Mouse (Mus musculus): Measurements from ENCODE around the gene Mtor. TPM values are rescaled to one million over a fixed set of nuclear protein-coding genes. Genes with fewer than 3 reads are reported as not detected.

Gene Mtor
- total and polyA plus RNA-seq, 3 experiments: 10.5 to 28.6 (median 24.3) TPM

DNA sequence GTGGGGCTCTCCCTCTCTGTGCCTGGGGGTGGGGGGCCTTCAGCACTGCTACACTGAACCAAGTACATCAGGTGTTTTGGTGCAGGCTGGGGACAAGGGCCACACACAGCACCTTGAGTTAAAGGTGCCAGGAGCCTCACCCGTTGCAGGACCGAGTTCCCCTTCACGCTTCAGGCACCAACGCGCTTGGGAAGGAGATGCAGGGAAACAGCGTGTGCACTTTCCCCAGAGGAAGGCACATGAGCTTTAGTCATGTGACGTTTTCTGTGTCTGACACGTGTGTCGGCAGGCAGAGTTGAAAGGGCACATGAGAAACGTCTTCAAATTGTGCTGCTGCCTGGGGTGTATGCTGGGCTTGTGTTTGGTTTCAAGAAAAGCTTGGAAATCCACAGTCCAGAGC, 20.0 kb downstream of the Mtor start:
- in situ Hi-C loops (cut with MboI; ENCODE audit: low pct_ligation_motif_present, low pct_unique_long_range_greater_than_20kb, low sequenced_read_pairs): no loop called here
- dilution Hi-C loops (cut with MboI; ENCODE audit: extremely low pct_ligation_motif_present, extremely low pct_unique_long_range_greater_than_20kb, low sequenced_read_pairs): no loop called here
- Histone ChIP-seq H3K36me3 (replicated peaks in 1 of 2; ENCODE audit: control insufficient read depth in 1 of 2, insufficient read depth in 1 of 2, low read length in 1 of 2) (peaks cover 79 to 96% of the 10 kb centered on the region in 2 experiments), H3K27me3 (replicated peaks) (no peaks in the 10 kb centered on the region), H3K4me3 (replicated peaks in 1 of 3; ENCODE audit: low read depth in 2 of 3, low read length in 2 of 3, poor library complexity in 1 of 3) (no peak overlapping the region), H3K79me2 (replicated peaks; ENCODE audit: control insufficient read depth, extremely low read depth, insufficient read depth, poor library complexity, severe bottlenecking) (no peaks in the 10 kb centered on the region), H3K9me3 (replicated peaks; ENCODE audit: low read length) (no peaks in the 10 kb centered on the region), H3K4me2 (ENCODE audit: insufficient read depth, low read depth, poor library complexity, severe bottlenecking) (no peak overlapping the region), H3K4me1 (ENCODE audit: control insufficient read depth in 1 of 2, insufficient read depth in 2 of 2) (0 out of 4 replicates have a peak, but pooled peaks cover 0 to 3% of the 10 kb centered on the region in 2 experiments), H3K27ac (ENCODE audit: insufficient read depth, low read depth) (no peak overlapping the region), H3K9ac (ENCODE audit: insufficient read depth, low read depth) (no peak overlapping the region)
- DNase-seq (ENCODE audit: extremely low read depth): no peak
- TF ChIP-seq MXI1 (IDR thresholded peaks at IDR 0.05; ENCODE audit: low read depth, low read length) (no peak), BHLHE40 (IDR thresholded peaks at IDR 0.05; ENCODE audit: low read depth, low read length) (no peak), CHD2 (IDR thresholded peaks at IDR 0.05; ENCODE audit: low read length) (no peak), USF2 (conservative IDR thresholded peaks at IDR 0.05; ENCODE audit: low read depth, low read length) (no peak), IRF4 (IDR thresholded peaks at IDR 0.05; ENCODE audit: low read depth, low read length) (no peak), POLR2A (IDR thresholded peaks at IDR 0.05; ENCODE audit: low read depth, low read length) (no peak), ZNF384 (IDR thresholded peaks at IDR 0.05; ENCODE audit: low read depth, low read length) (no peak), ETS1 (conservative IDR thresholded peaks at IDR 0.05; ENCODE audit: low read depth, low read length) (no peak), PAX5 (IDR thresholded peaks at IDR 0.05; ENCODE audit: low read length) (no peak), RCOR1 (conservative IDR thresholded peaks at IDR 0.05; ENCODE audit: low read depth, low read length) (no peak), MAX (IDR thresholded peaks at IDR 0.05; ENCODE audit: low read length) (no peak), NELFE (IDR thresholded peaks at IDR 0.05; ENCODE audit: low read depth, low read length) (no peak), ZC3H11A (IDR thresholded peaks at IDR 0.05; ENCODE audit: low read depth, low read length) (no peak), RAD21 (IDR thresholded peaks at IDR 0.05; ENCODE audit: low read depth, low read length) (no peak)

DNA sequence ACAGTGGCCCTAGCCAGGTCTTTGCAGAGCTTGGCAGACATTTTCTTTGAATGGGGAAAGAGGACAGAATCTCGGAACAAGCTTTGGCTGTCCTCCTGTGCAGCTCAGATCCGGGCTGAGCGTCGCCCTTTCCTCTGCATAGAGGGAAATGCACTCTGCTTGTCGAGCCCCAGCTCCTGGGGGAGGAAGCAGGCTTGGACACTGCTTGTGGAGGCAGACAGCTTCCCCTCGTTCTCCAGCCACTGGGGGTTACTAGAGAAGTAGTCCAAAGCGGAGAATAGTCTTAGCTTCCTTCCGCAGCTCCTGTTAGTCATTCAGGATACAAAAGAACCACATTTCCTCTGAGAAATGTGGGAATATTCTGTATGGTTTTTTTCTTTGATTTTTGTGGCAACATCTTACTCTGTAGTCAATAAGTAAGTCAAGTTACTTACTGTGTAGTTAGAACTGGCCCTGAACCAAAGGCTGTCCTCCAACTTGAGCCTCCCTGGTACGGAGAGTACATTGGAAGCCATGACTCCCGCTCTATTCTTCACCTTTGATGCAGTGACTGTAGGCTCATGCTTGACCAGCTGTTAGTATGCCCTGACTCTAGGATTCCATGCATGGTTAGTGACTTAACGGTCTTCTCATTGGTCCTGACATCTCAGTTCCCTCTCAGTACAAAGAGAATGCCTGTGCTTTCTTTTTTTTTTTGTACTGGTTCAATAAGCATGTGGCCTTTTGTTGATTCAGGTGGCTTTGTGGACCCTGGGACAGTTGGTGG, 21.3 kb downstream of the Mtor start:
- TF ChIP-seq CTCF (conservative IDR thresholded peaks at IDR 0.05 in 1 of 2, IDR thresholded peaks at IDR 0.05 in 1 of 2; ENCODE audit: low read depth in 2 of 2, low read length in 2 of 2) (no peak), EP300 (IDR thresholded peaks at IDR 0.05; ENCODE audit: low read length) (no peak), ZMIZ1 (IDR thresholded peaks at IDR 0.05; ENCODE audit: low read depth, low read length) (no peak), IRF4 (IDR thresholded peaks at IDR 0.05; ENCODE audit: low read depth, low read length) (no peak)
- no peak overlapping the region for H3K9ac ChIP-seq (ENCODE audit: insufficient read depth, low read depth)
- H3K4me3 ChIP-seq (replicated peaks in 1 of 3; ENCODE audit: low read depth in 2 of 3, low read length in 2 of 3, poor library complexity in 1 of 3): no peak overlapping the region
- H3K4me2 ChIP-seq (ENCODE audit: insufficient read depth, low read depth, poor library complexity, severe bottlenecking): no peak overlapping the region
- in situ Hi-C loops (cut with MboI; ENCODE audit: low pct_ligation_motif_present, low pct_unique_long_range_greater_than_20kb, low sequenced_read_pairs): no loop called here
- no peaks in the 10 kb centered on the region for H3K27me3 ChIP-seq (replicated peaks)
- no peaks in the 10 kb centered on the region for H3K79me2 ChIP-seq (replicated peaks; ENCODE audit: control insufficient read depth, extremely low read depth, insufficient read depth, poor library complexity, severe bottlenecking)
- DNase-seq (ENCODE audit: extremely low read depth): no peak
- no peaks in the 10 kb centered on the region for H3K9me3 ChIP-seq (replicated peaks; ENCODE audit: low read length)
- H3K4me1 ChIP-seq (ENCODE audit: control insufficient read depth in 1 of 2, insufficient read depth in 2 of 2): 0 out of 4 replicates have a peak, but pooled peaks cover 0 to 3% of the 10 kb centered on the region in 2 experiments
- peaks cover 69 to 90% of the 10 kb centered on the region in 2 experiments for H3K36me3 ChIP-seq (replicated peaks in 1 of 2; ENCODE audit: control insufficient read depth in 1 of 2, insufficient read depth in 1 of 2, low read length in 1 of 2)
- H3K27ac ChIP-seq (ENCODE audit: insufficient read depth, low read depth): no peak overlapping the region
- dilution Hi-C loops (cut with MboI; ENCODE audit: extremely low pct_ligation_motif_present, extremely low pct_unique_long_range_greater_than_20kb, low sequenced_read_pairs): no loop called here

Measured in CH12.LX (cell line).